Comparison of ENCODE assay signal across 8 mouse cellular contexts in the genomic region with DNA sequence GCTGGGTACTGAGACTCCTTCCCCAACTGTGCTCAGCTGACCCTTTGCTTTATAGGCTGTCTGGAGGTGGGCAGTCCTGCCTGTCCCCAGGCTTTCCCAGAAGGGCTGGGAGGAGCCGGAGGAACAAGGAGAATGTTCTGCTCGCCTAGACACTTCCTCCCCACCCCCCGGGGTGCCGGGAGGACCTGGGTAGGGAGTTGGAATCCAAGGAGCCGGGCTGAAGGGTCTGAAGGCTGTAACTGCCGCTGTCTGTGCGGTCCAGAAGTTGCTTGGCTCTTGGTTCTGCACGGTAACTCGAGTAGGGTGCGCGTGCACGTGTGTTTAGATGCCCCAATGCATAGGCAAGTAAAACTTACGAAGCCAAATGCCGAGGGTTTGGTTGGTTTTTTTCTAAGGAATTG.
DNase-seq lines count a peak whose midpoint lies in the region; ATAC-seq lines count a peak whose summit lies in the region.

No protein-coding gene starts in this region.

- H3K9me3 ChIP-seq in embryonic facial prominence, embryonic 15.5 days (replicated peaks) = no peaks in the 10 kb centered on the region
- H3K9me3 ChIP-seq in heart, embryonic 15.5 days (replicated peaks) = no peaks in the 10 kb centered on the region

- peaks cover 41% of the 10 kb centered on the region for H3K4me1 ChIP-seq in embryonic facial prominence, embryonic 15.5 days
- peaks cover 57% of the 10 kb centered on the region for H3K4me1 ChIP-seq in heart, embryonic 15.5 days (replicated peaks)

- no peak overlapping the region for H3K9ac ChIP-seq in embryonic facial prominence, embryonic 15.5 days
- peak overlapping the region; percentile 50 for H3K9ac ChIP-seq in heart, embryonic 15.5 days

- H3K36me3 ChIP-seq in embryonic facial prominence, embryonic 15.5 days = no peaks in the 10 kb centered on the region
- no peaks in the 10 kb centered on the region for H3K36me3 ChIP-seq in heart, embryonic 15.5 days

- H3K4me3 ChIP-seq in embryonic facial prominence, embryonic 15.5 days (replicated peaks) = peak overlapping the region; percentile 22
- peak overlapping the region; percentile 39 for H3K4me3 ChIP-seq in heart, embryonic 15.5 days

- H3K27me3 ChIP-seq in embryonic facial prominence, embryonic 15.5 days = no peaks in the 10 kb centered on the region
- no peaks in the 10 kb centered on the region for H3K27me3 ChIP-seq in heart, embryonic 15.5 days

- DNase-seq in 3T3-L1 (ENCODE audit: low read depth, low spot score) (peak; percentile 50), MEL-GATA-1-ER (ENCODE audit: extremely low read depth, low read depth) (peak; percentile 44)
- peak; percentile 84 for DNase-seq in kidney, postnatal 14 days
- DNase-seq in spleen, adult 18-20 months = peak; percentile 30 to 45
- no peak for DNase-seq in frontal cortex, postnatal 25 days (ENCODE audit: low spot score in 2 of 2)

- peak overlapping the region; percentile 75 for H3K27ac ChIP-seq in embryonic facial prominence, embryonic 15.5 days (replicated peaks)
- H3K27ac ChIP-seq in heart, embryonic 15.5 days = peak overlapping the region; percentile 72

- WGBS in embryonic facial prominence, embryonic 15.5 days = 2% methylated on average over 14 of the region's 14 CpGs
- 5% methylated on average over 14 of the region's 14 CpGs for WGBS in heart, embryonic 15.5 days

- ATAC-seq in embryonic facial prominence, embryonic 15.5 days (ENCODE audit: insufficient number of reproducible peaks, low FRiP score, low TSS enrichment, low read depth) = peak; percentile 51; the same call in 1 of the 2 replicates
- 0 out of 2 replicates have a peak, but pooled peaks have one; percentile 19 for ATAC-seq in heart, embryonic 15.5 days (replicated peaks; ENCODE audit: insufficient number of reproducible peaks, insufficient read depth, low FRiP score, low read depth)
- ATAC-seq in megakaryocyte, adult 5-6 weeks (ENCODE audit: poor library complexity, severe bottlenecking) = peak; percentile 9

- peak overlapping the region; percentile 50 for H3K4me2 ChIP-seq in embryonic facial prominence, embryonic 15.5 days (replicated peaks)
- H3K4me2 ChIP-seq in heart, embryonic 15.5 days = peak overlapping the region; percentile 64

Comparison
In these comparisons a context has a peak if more than half of its experiments do, and no peak if none do; other contexts are left out.
1. DNase-seq: peak in 3T3-L1 (single experiment), MEL-GATA-1-ER (single experiment), kidney, postnatal 14 days (single experiment) and spleen, adult 18-20 months (2 of 2); none in frontal cortex, postnatal 25 days (0 of 2).
2. Peak in every context shown above with its lines, with median percentiles within 50 percentile points of each other: ATAC-seq.